Mouse (Mus musculus): ENCODE measurements at regions not wholly inside any gene's neighbourhood (a gene's known extent, or its start where the extent isn't known, plus 50 kb on each side); places are given as distances from the start of the nearest gene placed in this dataset.

- no peak overlapping the region for H3K27ac ChIP-seq (ENCODE audit: low read depth, low read length)
- no peaks in the 10 kb centered on the region for H3K27me3 ChIP-seq (ENCODE audit: control insufficient read depth, insufficient read depth, low read length)
- H3K9ac ChIP-seq (replicated peaks; ENCODE audit: low read depth, low read length) = no peak overlapping the region
- H3K4me2 ChIP-seq (ENCODE audit: low read depth, low read length) = no peak overlapping the region
- no peak overlapping the region for H3K4me3 ChIP-seq (ENCODE audit: low read depth, low read length)
- no peaks in the 10 kb centered on the region for H3K9me3 ChIP-seq (ENCODE audit: control insufficient read depth, low read length)
- no peaks in the 10 kb centered on the region for H3K4me1 ChIP-seq (ENCODE audit: control insufficient read depth, insufficient read depth, low read length)
- 80% methylated on average over 8 of the region's 8 CpGs for WGBS
- no peak for ATAC-seq (ENCODE audit: low read depth)
- no peaks in the 10 kb centered on the region for H3K36me3 ChIP-seq (ENCODE audit: control insufficient read depth, insufficient read depth, low read length)
Measured at GRCm38 (mm10) chr1:72108678-72109077, 103.4 kb downstream of the Mreg start.

DNA sequence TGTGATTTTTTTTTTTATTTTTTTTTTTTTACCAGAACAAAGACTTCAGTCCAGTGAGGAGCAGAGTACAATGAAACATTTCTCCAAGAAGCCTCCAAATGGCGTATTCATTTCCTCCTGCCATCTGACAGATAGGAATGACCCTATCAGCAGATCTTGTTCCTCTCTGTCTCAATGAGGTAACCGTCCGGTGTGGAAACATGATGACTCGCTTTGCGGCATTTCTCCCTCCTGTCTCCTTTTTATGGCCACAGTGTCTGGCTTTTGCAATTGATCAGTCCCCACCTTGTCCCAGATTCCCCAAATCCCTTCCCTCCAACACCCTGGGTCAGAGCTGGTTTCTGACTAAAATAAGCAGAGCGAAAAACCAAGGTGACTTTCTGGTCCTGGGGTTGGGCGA, 105.0 kb downstream of the Mreg start:
- H3K27ac ChIP-seq (ENCODE audit: low read depth, low read length) = no peak overlapping the region
- WGBS = 92% methylated on average over 7 of the region's 7 CpGs
- no peak overlapping the region for H3K9ac ChIP-seq (replicated peaks; ENCODE audit: low read depth, low read length)
- ATAC-seq (ENCODE audit: low read depth) = no peak
- H3K4me3 ChIP-seq (ENCODE audit: low read depth, low read length) = no peak overlapping the region
- H3K36me3 ChIP-seq (ENCODE audit: control insufficient read depth, insufficient read depth, low read length) = no peaks in the 10 kb centered on the region
- no peaks in the 10 kb centered on the region for H3K27me3 ChIP-seq (ENCODE audit: control insufficient read depth, insufficient read depth, low read length)
- no peaks in the 10 kb centered on the region for H3K4me1 ChIP-seq (ENCODE audit: control insufficient read depth, insufficient read depth, low read length)
- no peaks in the 10 kb centered on the region for H3K9me3 ChIP-seq (ENCODE audit: control insufficient read depth, low read length)
- H3K4me2 ChIP-seq (ENCODE audit: low read depth, low read length) = no peak overlapping the region

GRCm38 (mm10) chr1:72106655-72107054, 105.5 kb downstream of the Mreg start:
- no peaks in the 10 kb centered on the region for H3K4me1 ChIP-seq (ENCODE audit: control insufficient read depth, insufficient read depth, low read length)
- WGBS = 87% methylated on average over 4 of the region's 4 CpGs
- H3K9ac ChIP-seq (replicated peaks; ENCODE audit: low read depth, low read length) = no peak overlapping the region
- H3K27ac ChIP-seq (ENCODE audit: low read depth, low read length) = no peak overlapping the region
- no peaks in the 10 kb centered on the region for H3K36me3 ChIP-seq (ENCODE audit: control insufficient read depth, insufficient read depth, low read length)
- no peak overlapping the region for H3K4me3 ChIP-seq (ENCODE audit: low read depth, low read length)
- ATAC-seq (ENCODE audit: low read depth) = no peak
- no peak overlapping the region for H3K4me2 ChIP-seq (ENCODE audit: low read depth, low read length)
- H3K9me3 ChIP-seq (ENCODE audit: control insufficient read depth, low read length) = no peaks in the 10 kb centered on the region
- no peaks in the 10 kb centered on the region for H3K27me3 ChIP-seq (ENCODE audit: control insufficient read depth, insufficient read depth, low read length)

GRCm38 (mm10) chr1:72105435-72106057, 106.6 kb downstream of the Mreg start:
- Histone ChIP-seq H3K9me3 (ENCODE audit: control insufficient read depth, low read length) (no peaks in the 10 kb centered on the region), H3K36me3 (ENCODE audit: control insufficient read depth, insufficient read depth, low read length) (no peaks in the 10 kb centered on the region), H3K4me3 (ENCODE audit: low read depth, low read length) (no peak overlapping the region), H3K9ac (replicated peaks; ENCODE audit: low read depth, low read length) (no peak overlapping the region), H3K4me2 (ENCODE audit: low read depth, low read length) (no peak overlapping the region), H3K27ac (ENCODE audit: low read depth, low read length) (no peak overlapping the region), H3K4me1 (ENCODE audit: control insufficient read depth, insufficient read depth, low read length) (no peaks in the 10 kb centered on the region), H3K27me3 (ENCODE audit: control insufficient read depth, insufficient read depth, low read length) (no peaks in the 10 kb centered on the region)
- 73% methylated on average over 5 of the region's 5 CpGs for WGBS
- ATAC-seq (ENCODE audit: low read depth) = no peak

DNA sequence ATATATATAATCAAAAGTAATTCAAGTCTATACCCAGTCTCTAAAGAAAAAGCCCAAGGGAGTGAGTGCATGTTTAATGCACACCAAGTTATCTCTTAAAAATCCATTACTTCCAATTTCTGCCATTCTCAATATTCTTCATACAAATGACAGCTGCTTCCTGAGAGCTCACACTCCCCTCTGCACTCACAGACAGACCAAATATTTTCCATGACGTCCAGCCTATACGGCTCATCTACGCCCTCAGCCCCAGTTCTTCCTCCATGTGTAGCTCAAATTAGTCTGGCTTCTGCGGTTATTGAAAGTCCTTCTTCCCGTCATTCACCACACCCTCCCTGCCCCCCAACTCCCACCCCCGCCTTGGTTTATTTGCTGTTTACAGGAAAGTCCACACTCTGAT, 108.1 kb downstream of the Mreg start:
- Histone ChIP-seq H3K36me3 (ENCODE audit: control insufficient read depth, insufficient read depth, low read length) (no peaks in the 10 kb centered on the region), H3K27ac (ENCODE audit: low read depth, low read length) (no peak overlapping the region), H3K4me3 (ENCODE audit: low read depth, low read length) (no peak overlapping the region), H3K27me3 (ENCODE audit: control insufficient read depth, insufficient read depth, low read length) (no peaks in the 10 kb centered on the region), H3K4me1 (ENCODE audit: control insufficient read depth, insufficient read depth, low read length) (no peaks in the 10 kb centered on the region), H3K4me2 (ENCODE audit: low read depth, low read length) (no peak overlapping the region), H3K9ac (replicated peaks; ENCODE audit: low read depth, low read length) (no peak overlapping the region), H3K9me3 (ENCODE audit: control insufficient read depth, low read length) (no peaks in the 10 kb centered on the region)
- 80% methylated on average over 6 of the region's 6 CpGs for WGBS
- no peak for ATAC-seq (ENCODE audit: low read depth)

DNA sequence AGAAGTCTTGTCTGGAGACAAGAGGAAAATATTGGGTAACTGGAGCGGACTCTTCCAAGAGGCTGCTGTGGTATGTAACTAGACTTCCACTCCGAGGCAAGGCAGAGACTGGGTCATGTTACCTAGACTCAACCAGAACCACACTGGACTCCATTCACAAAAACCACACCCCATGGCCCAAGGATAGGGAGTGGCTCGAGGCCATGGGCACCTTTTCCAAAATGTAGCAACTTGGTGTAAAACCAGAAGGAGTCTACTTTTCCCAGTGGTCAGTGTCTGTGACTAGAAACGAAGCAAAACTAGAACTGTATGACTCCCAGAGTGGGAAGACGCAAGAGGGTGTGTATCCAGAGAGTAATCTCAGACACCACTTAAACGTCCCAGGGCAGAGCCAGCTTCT, 108.7 kb downstream of the Mreg start:
- no peaks in the 10 kb centered on the region for H3K4me1 ChIP-seq (ENCODE audit: control insufficient read depth, insufficient read depth, low read length)
- no peak overlapping the region for H3K4me3 ChIP-seq (ENCODE audit: low read depth, low read length)
- 92% methylated on average over 6 of the region's 6 CpGs for WGBS
- H3K27ac ChIP-seq (ENCODE audit: low read depth, low read length) = no peak overlapping the region
- no peaks in the 10 kb centered on the region for H3K36me3 ChIP-seq (ENCODE audit: control insufficient read depth, insufficient read depth, low read length)
- no peak overlapping the region for H3K4me2 ChIP-seq (ENCODE audit: low read depth, low read length)
- no peak overlapping the region for H3K9ac ChIP-seq (replicated peaks; ENCODE audit: low read depth, low read length)
- no peaks in the 10 kb centered on the region for H3K27me3 ChIP-seq (ENCODE audit: control insufficient read depth, insufficient read depth, low read length)
- H3K9me3 ChIP-seq (ENCODE audit: control insufficient read depth, low read length) = no peaks in the 10 kb centered on the region
- ATAC-seq (ENCODE audit: low read depth) = no peak

DNA sequence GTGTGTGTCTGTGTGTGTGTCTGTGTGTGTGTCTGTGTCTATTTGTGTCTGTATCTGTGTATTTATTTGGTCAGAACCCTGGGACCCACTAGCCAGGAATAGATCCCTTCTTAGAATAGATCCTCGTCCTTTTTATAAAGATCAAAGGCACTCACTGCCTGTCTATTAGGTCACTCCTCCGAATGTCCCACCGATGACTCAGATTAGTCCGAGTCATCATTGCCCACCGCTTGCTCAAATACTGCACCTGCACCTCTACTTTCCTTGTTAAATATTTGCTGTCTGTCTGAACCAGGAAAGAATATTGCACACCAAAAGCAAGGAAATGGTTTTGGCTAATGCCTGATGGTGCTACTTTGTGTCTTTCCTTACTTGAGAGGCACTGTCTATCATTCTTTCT, 112.7 kb downstream of the Mreg start:
- Histone ChIP-seq H3K36me3 (ENCODE audit: control insufficient read depth, insufficient read depth, low read length) (no peaks in the 10 kb centered on the region), H3K27ac (ENCODE audit: low read depth, low read length) (no peak overlapping the region), H3K4me1 (ENCODE audit: control insufficient read depth, insufficient read depth, low read length) (no peaks in the 10 kb centered on the region), H3K27me3 (ENCODE audit: control insufficient read depth, insufficient read depth, low read length) (no peaks in the 10 kb centered on the region), H3K9me3 (ENCODE audit: control insufficient read depth, low read length) (no peaks in the 10 kb centered on the region), H3K4me3 (ENCODE audit: low read depth, low read length) (no peak overlapping the region), H3K4me2 (ENCODE audit: low read depth, low read length) (no peak overlapping the region), H3K9ac (replicated peaks; ENCODE audit: low read depth, low read length) (no peak overlapping the region)
- no peak for ATAC-seq (ENCODE audit: low read depth)
- WGBS = 70% methylated on average over 5 of the region's 5 CpGs

GRCm38 (mm10) chr1:72091344-72091743, 120.8 kb downstream of the Mreg start:
- WGBS = 72% methylated on average over 2 of the region's 2 CpGs
- no peaks in the 10 kb centered on the region for H3K4me1 ChIP-seq (ENCODE audit: control insufficient read depth, insufficient read depth, low read length)

DNA sequence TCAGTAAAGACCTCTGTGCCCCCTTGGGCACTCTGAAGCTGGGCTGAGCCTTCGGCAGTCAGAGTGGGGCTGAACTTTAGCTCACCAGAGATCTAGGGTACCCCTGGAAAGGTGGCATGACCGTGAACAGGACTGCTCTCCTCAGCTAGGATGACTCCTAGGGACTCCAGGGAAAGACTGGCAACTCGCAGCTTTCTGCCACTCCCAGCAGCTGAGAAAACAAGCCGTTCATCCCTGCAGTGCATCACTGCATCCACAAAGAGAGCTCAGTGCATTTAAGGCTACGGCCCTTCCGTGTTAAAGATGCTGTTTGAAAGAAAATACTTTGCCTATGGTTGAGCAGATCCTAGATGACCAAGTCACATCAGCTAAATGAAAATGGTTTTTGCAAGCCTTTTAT, 126.4 kb downstream of the Mreg start:
- 60% methylated on average over 6 of the region's 6 CpGs for WGBS
- no peaks in the 10 kb centered on the region for H3K27me3 ChIP-seq (ENCODE audit: control insufficient read depth, insufficient read depth, low read length)
- no peak overlapping the region for H3K4me3 ChIP-seq (ENCODE audit: low read depth, low read length)
- H3K9me3 ChIP-seq (ENCODE audit: control insufficient read depth, low read length) = no peaks in the 10 kb centered on the region
- H3K9ac ChIP-seq (replicated peaks; ENCODE audit: low read depth, low read length) = no peak overlapping the region
- H3K4me1 ChIP-seq (ENCODE audit: control insufficient read depth, insufficient read depth, low read length) = no peaks in the 10 kb centered on the region
- no peak for ATAC-seq (ENCODE audit: low read depth)
- no peak overlapping the region for H3K27ac ChIP-seq (ENCODE audit: low read depth, low read length)
- H3K4me2 ChIP-seq (ENCODE audit: low read depth, low read length) = no peak overlapping the region
- H3K36me3 ChIP-seq (ENCODE audit: control insufficient read depth, insufficient read depth, low read length) = no peaks in the 10 kb centered on the region

More at GRCm38 (mm10) chr1:72091344-72091743, 120.8 kb downstream of the Mreg start:
- no peak overlapping the region for H3K4me3 ChIP-seq (ENCODE audit: low read depth, low read length)
- H3K27me3 ChIP-seq (ENCODE audit: control insufficient read depth, insufficient read depth, low read length) = no peaks in the 10 kb centered on the region
- H3K27ac ChIP-seq (ENCODE audit: low read depth, low read length) = no peak overlapping the region
- H3K4me2 ChIP-seq (ENCODE audit: low read depth, low read length) = no peak overlapping the region
- no peak overlapping the region for H3K9ac ChIP-seq (replicated peaks; ENCODE audit: low read depth, low read length)
- ATAC-seq (ENCODE audit: low read depth) = no peak
- no peaks in the 10 kb centered on the region for H3K36me3 ChIP-seq (ENCODE audit: control insufficient read depth, insufficient read depth, low read length)
- no peaks in the 10 kb centered on the region for H3K9me3 ChIP-seq (ENCODE audit: control insufficient read depth, low read length)
